Mouse (Mus musculus) hindbrain, postnatal 0 days (tissue): Measurements from ENCODE around the gene E2f1. TPM values are rescaled to one million over a fixed set of nuclear protein-coding genes. Genes with fewer than 3 reads are reported as not detected.

ENCODE experiments used
- ATAC-seq: fragments of 200-750 bp; cut with Nextera tagmentation; 2 replicates; pipeline ENCODE4 v1.8.0; 2017; ENCODE audit warnings: mild to moderate bottlenecking, moderate TSS enrichment, moderate library complexity
- DNase-seq: peaks from one replicate; pipeline ENCODE4 v3.0.0-alpha.2; 2015; ENCODE audit warnings: low spot score
- H3K27ac ChIP-seq: fragments of 300-500 bp; sonication (generic); 2 replicates; pipeline ENCODE4 v1.5.1; 2014; ENCODE audit warnings: mild to moderate bottlenecking
- H3K27me3 ChIP-seq: fragments of 300-500 bp; sonication (generic); 2 replicates; pipeline ENCODE4 v1.6.1; 2014; ENCODE audit warnings: low read length, mixed read lengths; ENCODE audit not compliant: insufficient read depth
- H3K36me3 ChIP-seq: fragments of 300-500 bp; sonication (generic); 2 replicates; pipeline ENCODE4 v1.6.1; 2014; ENCODE audit warnings: low read length, mixed read lengths; ENCODE audit not compliant: insufficient read depth
- H3K4me1 ChIP-seq: fragments of 300-500 bp; sonication (generic); 2 replicates; pipeline ENCODE4 v1.6.1; 2014; ENCODE audit warnings: antibody characterized with exemption, low read length, mixed read lengths; ENCODE audit not compliant: insufficient read depth
- H3K4me2 ChIP-seq: fragments of 300-500 bp; sonication (generic); 2 replicates; pipeline ENCODE4 v1.6.1; 2014; ENCODE audit warnings: low read depth, mild to moderate bottlenecking, low read length, moderate library complexity, mixed read lengths
- H3K4me3 ChIP-seq: fragments of 300-500 bp; sonication (generic); 2 replicates; pipeline ENCODE4 v1.5.1; 2014; ENCODE audit warnings: low read length
- H3K9ac ChIP-seq: fragments of 300-500 bp; sonication (generic); replicated peaks from 2 replicates; pipeline ENCODE4 v1.6.1; 2014; ENCODE audit warnings: mild to moderate bottlenecking, low read length, moderate library complexity, mixed read lengths
- H3K9me3 ChIP-seq: fragments of 300-500 bp; sonication (generic); 2 replicates; pipeline ENCODE4 v1.6.1; 2016; ENCODE audit warnings: low read length, mixed read lengths
- CTCF ChIP-seq: IDR thresholded peaks from 2 replicates; pipeline ENCODE4 v1.5.1; 2016; ENCODE audit warnings: antibody characterized with exemption, control low read depth, low read depth
- WGBS: fragments of 180-500 bp; shearing (Covaris S2); extraction: QIAGEN DNeasy Blood & Tissue Kit; methylation state at CpG from one replicate; pipeline ENCODE4 v1.1.7; 2014; 5-methylcytosine and 5-hydroxymethylcytosine counted together
- polyA plus RNA-seq: library from polyadenylated mRNA; unstranded; fragments of >200 nt; fragmentation: Nextera tagmentation; extraction: Ambion mirVana; gene quantifications from 2 replicates; pipeline ENCODE4 v1.2.1, GENCODE M21; 2015
- total RNA-seq: library from RNA; depleted of rRNA; stranded (reverse); fragments of >200 nt; gene quantifications from 2 replicates; pipeline ENCODE4 v1.2.3, GENCODE M21; 2014; rRNA removed

The E2f1 gene
- total and polyA plus RNA-seq, 2 experiments from 2014 or later, result 6.7 to 8.4 TPM

- H3K27me3 ChIP-seq, result no peaks in the 10 kb centered on the region
- H3K9me3 ChIP-seq, result no peaks in the 10 kb centered on the region
- no peak overlapping the region for H3K9ac ChIP-seq
- no peak overlapping the region for H3K27ac ChIP-seq
- TF ChIP-seq CTCF, result no peak
- H3K4me1 ChIP-seq, result no peaks in the 10 kb centered on the region
- H3K4me2 ChIP-seq, result no peak overlapping the region
- 90% methylated on average over 3 of the region's 3 CpGs for WGBS
- no peak for DNase-seq
- no peak for ATAC-seq
- peaks cover 10% of the 10 kb centered on the region; the same call in 1 of the 2 replicates for H3K36me3 ChIP-seq
- H3K4me3 ChIP-seq, result no peak overlapping the region
Measured at GRCm38 (mm10) chr2:154516944-154517343, 52.7 kb downstream of the E2f1 start.

GRCm38 (mm10) chr2:154510141-154510540, 59.6 kb downstream of the E2f1 start:
- Histone ChIP-seq H3K9me3 (no peaks in the 10 kb centered on the region), H3K4me1 (no peaks in the 10 kb centered on the region), H3K27ac (no peak overlapping the region), H3K4me3 (no peak overlapping the region), H3K27me3 (no peaks in the 10 kb centered on the region), H3K36me3 (peaks cover 17% of the 10 kb centered on the region), H3K4me2 (no peak overlapping the region), H3K9ac (no peak overlapping the region)
- ATAC-seq, result no peak
- DNase-seq, result no peak
- no peak for TF ChIP-seq CTCF
- 92% methylated on average over 3 of the region's 3 CpGs for WGBS

Other genes with a start within 250 kb of the E2f1 start
- 9.6 and 13.2 TPM in 2 replicates for gene Cdk5rap1, start 196.9 kb downstream of the E2f1 start, total RNA-seq
- 5.0 and 6.6 TPM in 2 replicates for gene Cdk5rap1, start 196.9 kb downstream of the E2f1 start, polyA plus RNA-seq
- 40.4 and 41.1 TPM in 2 replicates for gene Snta1, start 161.8 kb downstream of the E2f1 start, total RNA-seq
- 20.0 and 20.1 TPM in 2 replicates for gene Snta1, start 161.8 kb downstream of the E2f1 start, polyA plus RNA-seq
- 48.3 and 51.7 TPM in 2 replicates for gene Cbfa2t2, start 133.4 kb downstream of the E2f1 start, total RNA-seq
- 31.6 and 33.4 TPM in 2 replicates for gene Cbfa2t2, start 133.4 kb downstream of the E2f1 start, polyA plus RNA-seq
- 0.90 and 1.9 TPM in 2 replicates for gene 1700003F12Rik, start 22.8 kb downstream of the E2f1 start, total RNA-seq
- 3.9 and 4.0 TPM in 2 replicates for gene 1700003F12Rik, start 22.8 kb downstream of the E2f1 start, polyA plus RNA-seq
- 0.52 TPM in 1 of 2 replicates, not detected in the other for gene Actl10, start 18.1 kb downstream of the E2f1 start, total RNA-seq
- gene Actl10, start 18.1 kb downstream of the E2f1 start, polyA plus RNA-seq, result 0.23 TPM in 1 of 2 replicates, not detected in the other
- gene Necab3, start 11.0 kb downstream of the E2f1 start, total RNA-seq, result 35.1 and 52.2 TPM in 2 replicates
- 22.9 and 27.0 TPM in 2 replicates for gene Necab3, start 11.0 kb downstream of the E2f1 start, polyA plus RNA-seq
- 24.8 and 31.1 TPM in 2 replicates for gene Pxmp4, start 33.8 kb upstream of the E2f1 start, total RNA-seq
- gene Pxmp4, start 33.8 kb upstream of the E2f1 start, polyA plus RNA-seq, result 21.9 and 24.1 TPM in 2 replicates
- 7.0 and 8.5 TPM in 2 replicates for gene Zfp341, start 43.4 kb upstream of the E2f1 start, total RNA-seq
- 1.5 and 1.6 TPM in 2 replicates for gene Zfp341, start 43.4 kb upstream of the E2f1 start, polyA plus RNA-seq
- gene 4930519P11Rik, start 43.5 kb upstream of the E2f1 start, total RNA-seq, result not detected in 2 replicates
- 0.54 TPM in 1 of 2 replicates, not detected in the other for gene 4930519P11Rik, start 43.5 kb upstream of the E2f1 start, polyA plus RNA-seq
- 113 and 151 TPM in 2 replicates for gene Chmp4b, start 81.8 kb upstream of the E2f1 start, total RNA-seq
- gene Chmp4b, start 81.8 kb upstream of the E2f1 start, polyA plus RNA-seq, result 35.9 and 36.5 TPM in 2 replicates
- gene Gm14214, start 200.1 kb upstream of the E2f1 start, total RNA-seq, result not detected in 2 replicates
- not detected in 2 replicates for gene Gm14214, start 200.1 kb upstream of the E2f1 start, polyA plus RNA-seq
- 180 and 199 TPM in 2 replicates for gene Raly, start 221.2 kb upstream of the E2f1 start, total RNA-seq
- gene Raly, start 221.2 kb upstream of the E2f1 start, polyA plus RNA-seq, result 22.4 and 25.5 TPM in 2 replicates
- 1.3 TPM in 1 of 2 replicates, not detected in the other for gene a, start 221.5 kb upstream of the E2f1 start, total RNA-seq
- 0.85 and 1.6 TPM in 2 replicates for gene a, start 221.5 kb upstream of the E2f1 start, polyA plus RNA-seq